19 mouse cellular contexts compared by ENCODE assay signal in the genomic region with DNA sequence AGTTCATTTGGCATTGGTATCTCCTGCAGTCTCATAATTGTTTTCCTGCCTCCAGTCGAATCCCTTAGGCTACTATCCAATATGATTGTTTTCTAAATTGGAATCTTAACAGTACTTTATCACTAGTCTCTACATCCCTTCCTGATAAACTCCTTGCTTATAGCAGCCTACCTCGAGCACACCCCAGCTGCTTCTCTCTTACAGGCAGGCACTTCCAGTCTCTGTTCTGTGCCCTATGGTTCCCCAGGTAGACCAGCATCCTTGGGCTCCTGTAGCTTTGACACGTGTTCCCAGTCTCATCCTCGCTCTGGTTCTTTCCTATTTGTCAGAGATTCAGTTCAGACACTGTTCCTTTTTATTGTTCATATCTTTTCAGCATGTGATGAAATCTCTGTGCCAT.
"Had no signal": no experiment of that assay in that cellular context is flagged by ENCODE, and none has a peak within 500 bp of the region (broad histone marks: within the 10 kb centered on the region; RNA-seq: fewer than 3 reads in every experiment).

No protein-coding gene starts in this region.

- DNase-seq: lung, adult 18-20 months; lung, embryonic 14.5 days; lung, postnatal 10 days; lung, postnatal 4 days; midbrain, embryonic 14.5 days; retina, postnatal 1 day; right cerebral cortex, adult 18-20 months; right cerebral cortex, postnatal 25 days; right cerebral cortex, postnatal 4 days; spleen, adult 18-20 months; thymus, adult 18-20 months; thymus, postnatal 14 days; thymus, postnatal 36 days had no signal

- H3K4me2 ChIP-seq: lung, embryonic 14.5 days; midbrain, embryonic 12.5 days; neural tube, embryonic 12.5 days had no signal

- H3K4me3 ChIP-seq: midbrain, embryonic 10.5 days; midbrain, embryonic 12.5 days; myocyte; neural tube, embryonic 12.5 days had no signal

- H3K27me3 ChIP-seq: midbrain, embryonic 12.5 days; neural tube, embryonic 12.5 days had no signal

- H3K9me3 ChIP-seq: midbrain, embryonic 10.5 days; midbrain, embryonic 12.5 days; neural tube, embryonic 12.5 days had no signal

- H3K27ac ChIP-seq: liver, embryonic 14.5 days; midbrain, embryonic 10.5 days; midbrain, embryonic 12.5 days; neural tube, embryonic 12.5 days had no signal

- H3K4me1 ChIP-seq: midbrain, embryonic 10.5 days; midbrain, embryonic 12.5 days; neural tube, embryonic 12.5 days had no signal

- ATAC-seq: midbrain, embryonic 16.5 days had no signal

- H3K9ac ChIP-seq: liver, embryonic 14.5 days; lung, embryonic 14.5 days; midbrain, embryonic 12.5 days; neural tube, embryonic 12.5 days had no signal
